Mouse (Mus musculus) Patski (cell line): Measurements from ENCODE around the gene Galnt9. TPM values are rescaled to one million over a fixed set of nuclear protein-coding genes. Genes with fewer than 3 reads are reported as not detected.

Experiments
- ATAC-seq: fragments of 100-300 bp; one replicate; pipeline ENCODE4 v1.8.0; 2021
- CTCF ChIA-PET: fragments of 350-600 bp; sonication (Branson Sonifier 250); formaldehyde crosslinking; loops from one replicate; lab custom pipeline; 2022; ENCODE audit warnings: inconsistent platforms; lab: Charles Lee
- POLR2A ChIA-PET: fragments of 350-600 bp; sonication (Branson Sonifier 250); formaldehyde crosslinking; loops from one replicate; lab custom pipeline; 2022; ENCODE audit warnings: antibody characterized with exemption, inconsistent platforms; lab: Charles Lee
- DNase-seq: peaks from one replicate; pipeline ENCODE4 v3.0.0-alpha.2; 2011; ENCODE audit warnings: low read depth, low spot score
- H3K27me3 ChIP-seq: fragments of 371-371 bp; one replicate; pipeline ENCODE4 v1.5.1; 2021
- CTCF ChIP-seq: fragments of 100-300 bp; IDR thresholded peaks from one replicate; pipeline ENCODE4 v1.5.1; 2021
- in situ Hi-C: fragments of 300-500 bp; cut with MboI; formaldehyde crosslinking; loops from 3 replicates; pipeline ENCODE4 v1.11.1; 2018; ENCODE audit warnings: low pct_unique_long_range_greater_than_20kb, mixed read lengths
- polyA plus RNA-seq: library from polyadenylated mRNA; unstranded; gene quantifications from one replicate; pipeline ENCODE4 v1.2.3, GENCODE M21; 2021

Gene Galnt9
- polyA plus RNA-seq, 1 experiment from 2014 or later: not detected

GRCm38 (mm10) chr5:110604311-110604710 lies 60.2 kb downstream of the Galnt9 start:
- POLR2A ChIA-PET: no interaction called here

GRCm38 (mm10) chr5:110605531-110606221 lies 61.5 kb downstream of the Galnt9 start:
- peaks cover 7% of the 10 kb centered on the region for H3K27me3 ChIP-seq
- no peak for ATAC-seq
- POLR2A ChIA-PET: no interaction called here
- CTCF ChIA-PET: no interaction called here
- no peak for DNase-seq
- in situ Hi-C loops: no loop called here
- TF ChIP-seq CTCF: no peak

More at GRCm38 (mm10) chr5:110604311-110604710, 60.2 kb downstream of the Galnt9 start:
- no peak for TF ChIP-seq CTCF
- DNase-seq: no peak
- peaks cover 7% of the 10 kb centered on the region for H3K27me3 ChIP-seq
- in situ Hi-C loops: no loop called here
- ATAC-seq: no peak
- CTCF ChIA-PET: interaction anchor here (1.1 kb wide), 1 partner anchor 31 kb away, joined by 3 read pairs; no protein-coding TSS in a partner anchor

DNA sequence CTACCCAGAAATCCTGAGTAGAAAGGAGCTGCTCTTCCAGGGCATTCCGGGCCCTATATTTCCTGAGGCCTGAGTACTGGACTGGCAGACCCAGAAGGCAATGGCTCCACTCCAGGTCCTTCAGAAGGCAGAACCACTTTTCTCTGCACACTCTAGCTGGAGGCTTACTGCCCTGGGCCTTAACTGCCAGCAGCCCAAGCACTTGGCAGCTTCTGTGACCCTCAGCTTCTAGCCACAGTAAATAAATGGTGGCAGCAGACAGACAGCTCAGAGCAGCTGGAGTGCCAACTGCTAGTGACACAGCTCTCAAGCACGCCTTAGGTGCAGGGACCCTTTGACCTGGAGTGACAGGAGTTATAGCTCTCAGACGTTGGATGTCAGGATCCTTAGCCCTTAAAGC lies 63.6 kb downstream of the Galnt9 start:
- no peak for DNase-seq
- no peak for TF ChIP-seq CTCF
- peaks cover 4% of the 10 kb centered on the region for H3K27me3 ChIP-seq
- in situ Hi-C loops: no loop called here
- ChIA-PET CTCF (no interaction called here), POLR2A (interaction anchor here (1.1 kb wide), 1 partner anchor 67 kb away, joined by 3 read pairs; no protein-coding TSS in a partner anchor)
- ATAC-seq: no peak

GRCm38 (mm10) chr5:110608336-110608735 lies 64.2 kb downstream of the Galnt9 start:
- ChIA-PET CTCF (interaction anchor here (1.2 kb wide), 1 partner anchor 16 kb away, joined by 3 read pairs; no protein-coding TSS in a partner anchor), POLR2A (interaction anchor here (1.1 kb wide), 1 partner anchor 68 kb away, joined by 3 read pairs; no protein-coding TSS in a partner anchor)
- peaks cover 4% of the 10 kb centered on the region for H3K27me3 ChIP-seq
- in situ Hi-C loops: no loop called here
- no peak for TF ChIP-seq CTCF
- DNase-seq (no peak), ATAC-seq (no peak)

GRCm38 (mm10) chr5:110608941-110609340 lies 64.8 kb downstream of the Galnt9 start:
- ChIA-PET CTCF (interaction anchor here (1.2 kb wide), 1 partner anchor 16 kb away, joined by 3 read pairs; no protein-coding TSS in a partner anchor), POLR2A (interaction anchor here (1.1 kb wide), 1 partner anchor 98 kb away, joined by 3 read pairs; no protein-coding TSS in a partner anchor)
- in situ Hi-C loops: no loop called here
- no peak for DNase-seq
- no peak for ATAC-seq
- peaks cover 4% of the 10 kb centered on the region for H3K27me3 ChIP-seq
- TF ChIP-seq CTCF: no peak

DNA sequence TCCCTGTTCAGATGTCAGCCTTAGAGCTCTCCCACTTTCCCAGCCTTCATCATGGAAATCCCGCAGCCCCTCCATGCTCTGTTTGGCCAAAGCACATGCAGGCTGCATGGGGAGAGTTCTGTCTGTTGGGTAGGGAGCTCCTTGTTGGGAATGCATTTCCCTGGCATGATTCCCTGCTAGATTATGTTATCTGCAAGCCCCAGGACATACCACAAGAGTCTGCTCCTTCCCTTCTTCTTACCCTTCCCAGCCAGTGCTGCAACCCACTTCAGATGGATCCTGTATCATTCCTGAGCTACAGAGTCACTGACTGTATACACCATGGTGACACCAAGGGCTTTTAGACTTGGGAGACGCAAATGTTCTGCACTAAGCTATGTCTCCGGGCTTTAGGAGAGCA lies 65.3 kb downstream of the Galnt9 start:
- H3K27me3 ChIP-seq: peaks cover 3% of the 10 kb centered on the region
- ATAC-seq (no peak), DNase-seq (no peak)
- CTCF ChIA-PET: interaction anchor here (1.2 to 1.3 kb wide), 2 partner anchors 12 to 15 kb away, joined by 3 read pairs; no protein-coding TSS in a partner anchor
- POLR2A ChIA-PET: interaction anchor here (1.1 kb wide), 1 partner anchor 98 kb away, joined by 3 read pairs; no protein-coding TSS in a partner anchor
- in situ Hi-C loops: no loop called here
- TF ChIP-seq CTCF: no peak

DNA sequence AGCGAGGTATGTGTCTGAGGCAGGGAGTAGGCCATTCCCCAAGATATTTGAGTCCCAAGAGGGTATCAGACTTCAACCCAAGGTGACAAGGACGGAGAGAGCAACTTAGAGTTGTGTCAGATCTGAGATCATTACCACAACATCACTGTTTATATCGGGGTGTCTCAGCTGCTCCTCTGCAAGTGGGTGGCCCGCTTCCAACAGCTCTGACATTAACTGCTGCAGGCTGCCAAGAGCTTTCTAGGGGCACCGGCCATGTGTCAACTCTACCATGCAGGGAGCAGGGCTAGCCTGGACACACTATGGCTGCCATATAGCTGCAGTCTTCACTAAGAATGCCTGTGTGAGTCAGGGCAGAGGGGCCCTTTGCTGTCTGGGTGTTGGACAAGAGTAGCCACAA lies 65.7 kb downstream of the Galnt9 start:
- TF ChIP-seq CTCF: no peak
- POLR2A ChIA-PET: interaction anchor here (1.1 kb wide), 1 partner anchor 99 kb away, joined by 3 read pairs; no protein-coding TSS in a partner anchor
- in situ Hi-C loops: no loop called here
- no peaks in the 10 kb centered on the region for H3K27me3 ChIP-seq
- no peak for ATAC-seq
- CTCF ChIA-PET: interaction anchor here (1.3 kb wide), 1 partner anchor 13 kb away, joined by 3 read pairs; no protein-coding TSS in a partner anchor
- DNase-seq: no peak

- ATAC-seq: no peak
- no peak for DNase-seq
- no peaks in the 10 kb centered on the region for H3K27me3 ChIP-seq
- in situ Hi-C loops: no loop called here
- ChIA-PET CTCF (interaction anchor here (1.3 kb wide), 1 partner anchor 13 kb away, joined by 3 read pairs; no protein-coding TSS in a partner anchor), POLR2A (no interaction called here)
- TF ChIP-seq CTCF: no peak
Observed at GRCm38 (mm10) chr5:110610484-110610883, 66.3 kb downstream of the Galnt9 start.

DNA sequence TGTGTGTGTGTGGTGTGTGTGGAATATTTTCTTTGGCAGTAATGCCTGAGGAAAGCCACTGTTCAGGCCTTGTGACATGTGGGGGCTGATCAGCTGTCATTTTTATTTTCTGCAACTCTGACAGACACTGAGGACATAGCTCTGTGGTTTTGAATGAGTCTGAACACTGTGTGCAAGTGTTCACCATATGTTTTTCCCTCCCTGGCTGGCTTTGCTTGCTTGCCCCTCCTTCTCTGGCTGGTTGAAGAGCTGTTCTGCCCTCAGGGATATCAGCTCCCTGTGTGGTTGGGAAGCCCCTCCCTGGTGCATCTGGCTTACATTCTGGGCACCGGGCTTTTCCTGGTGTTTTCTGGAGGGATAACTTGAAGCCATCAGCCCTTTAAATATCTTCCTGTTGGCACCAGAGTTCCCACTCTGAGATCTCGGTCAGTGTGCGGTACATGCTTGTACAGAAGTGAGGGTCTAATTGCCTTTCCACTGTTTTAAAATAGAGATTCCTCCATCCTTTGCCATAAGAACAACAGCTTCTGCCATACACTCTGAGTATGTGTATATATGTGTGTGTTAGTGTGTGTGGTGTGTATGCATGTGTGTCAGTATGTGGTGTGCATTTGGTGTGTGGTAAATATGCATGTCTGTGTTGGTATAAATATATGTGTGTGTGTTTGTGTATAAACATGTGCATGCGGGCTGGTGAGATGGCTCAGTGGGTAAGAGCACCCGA lies 67.4 kb downstream of the Galnt9 start:
- TF ChIP-seq CTCF: no peak
- no peak for DNase-seq
- in situ Hi-C loops: no loop called here
- ChIA-PET CTCF (no interaction called here), POLR2A (no interaction called here)
- no peak for ATAC-seq
- no peaks in the 10 kb centered on the region for H3K27me3 ChIP-seq

DNA sequence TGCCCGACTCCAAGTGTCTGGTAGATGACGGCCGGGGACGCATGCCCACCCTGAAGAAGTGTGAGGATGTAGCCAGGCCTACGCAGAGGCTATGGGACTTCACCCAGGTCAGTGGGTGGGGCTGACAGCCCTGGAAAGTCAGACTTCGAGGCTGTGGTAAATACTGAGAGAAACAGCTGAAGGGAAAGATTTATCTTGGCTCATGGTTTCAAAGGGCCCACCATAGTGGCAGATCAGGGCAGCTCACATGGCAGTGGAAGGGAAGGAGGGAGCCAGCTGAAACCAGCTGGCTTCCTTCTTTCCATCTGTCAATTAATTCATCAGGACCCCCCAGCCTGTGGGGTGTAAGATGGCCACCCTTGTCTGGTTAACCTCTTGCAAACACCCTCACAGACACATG lies 75.1 kb downstream of the Galnt9 start:
- ChIA-PET CTCF (interaction anchor here (2.3 kb wide), 1 partner anchor 125 kb away, joined by 9 read pairs; no protein-coding TSS in a partner anchor), POLR2A (no interaction called here)
- no peak for TF ChIP-seq CTCF
- DNase-seq: no peak
- ATAC-seq: no peak
- in situ Hi-C loops: no loop called here
- H3K27me3 ChIP-seq: peaks cover 34% of the 10 kb centered on the region
